Mouse (Mus musculus) testis, postnatal 10 days (tissue): Measurements from ENCODE around the gene Zbtb3.

Experiments
- DNase-seq: peaks from one replicate; pipeline ENCODE4 v3.0.0; 2021; ENCODE audit warnings: low spot score

Zbtb3 gene

GRCm38 (mm10) chr19:8841012-8841411 lies 38.7 kb downstream of the Zbtb3 start:
- no peak for DNase-seq

- no peak for DNase-seq
These were observed 40.6 kb downstream of the Zbtb3 start for GRCm38 (mm10) chr19:8842961-8843360.

GRCm38 (mm10) chr19:8844371-8845129 lies 42.2 kb downstream of the Zbtb3 start:
- peak; percentile 93 for DNase-seq

- DNase-seq = no peak
These were observed 46.0 kb downstream of the Zbtb3 start for GRCm38 (mm10) chr19:8848356-8848755.

- DNase-seq = no peak
These were observed 48.1 kb downstream of the Zbtb3 start, which contains the start of gene Lrrn4cl for GRCm38 (mm10) chr19:8850402-8850901. TSS of gene Lrrn4cl (plus strand) at chr19:8850768.

GRCm38 (mm10) chr19:8851639-8852038 lies 49.3 kb downstream of the Zbtb3 start:
- no peak for DNase-seq

- no peak for DNase-seq
These were observed 50.0 kb downstream of the Zbtb3 start for GRCm38 (mm10) chr19:8852236-8852928.

GRCm38 (mm10) chr19:8853117-8853516 lies 50.8 kb downstream of the Zbtb3 start:
- DNase-seq = no peak
